Mouse (Mus musculus) midbrain, postnatal 0 days (tissue): ENCODE results near the gene 1700018B08Rik. TPM values are rescaled to one million over a fixed set of nuclear protein-coding genes. Genes with fewer than 3 reads are reported as not detected.
A peak's percentile ranks its signal among the peaks of the same experiment; 100 is the strongest.

Experiments
- ATAC-seq: fragments of 200-750 bp; cut with Nextera tagmentation; 2 replicates; pipeline ENCODE4 v1.8.0; 2017; ENCODE audit warnings: moderate number of reproducible peaks, mild to moderate bottlenecking, moderate TSS enrichment, moderate library complexity; ENCODE audit not compliant: low FRiP score
- DNase-seq: peaks from one replicate; pipeline ENCODE4 v3.0.0-alpha.2; 2015; ENCODE audit warnings: low spot score
- H3K27ac ChIP-seq: fragments of 300-500 bp; sonication (generic); 2 replicates; pipeline ENCODE4 v1.5.1; 2014; ENCODE audit warnings: low read depth, mild to moderate bottlenecking, low read length, mixed read lengths
- H3K27me3 ChIP-seq: fragments of 300-500 bp; sonication (generic); 2 replicates; pipeline ENCODE4 v1.6.1; 2014; ENCODE audit warnings: low read length, control low read depth, mixed read lengths; ENCODE audit not compliant: insufficient read depth
- H3K36me3 ChIP-seq: fragments of 300-500 bp; sonication (generic); 2 replicates; pipeline ENCODE4 v1.6.1; 2014; ENCODE audit warnings: low read length, control low read depth, mixed read lengths; ENCODE audit not compliant: insufficient read depth
- H3K4me1 ChIP-seq: fragments of 300-500 bp; sonication (generic); 2 replicates; pipeline ENCODE4 v1.6.1; 2014; ENCODE audit warnings: mild to moderate bottlenecking, control low read depth, antibody characterized with exemption, low read length, mixed read lengths; ENCODE audit not compliant: insufficient read depth
- H3K4me2 ChIP-seq: fragments of 300-500 bp; sonication (generic); 2 replicates; pipeline ENCODE4 v1.6.1; 2014; ENCODE audit warnings: low read depth, mild to moderate bottlenecking, low read length, mixed read lengths; ENCODE audit not compliant: poor library complexity, severe bottlenecking
- H3K4me3 ChIP-seq: fragments of 300-500 bp; sonication (generic); 2 replicates; pipeline ENCODE4 v1.5.1; 2014; ENCODE audit warnings: low read depth, mild to moderate bottlenecking, low read length, moderate library complexity
- H3K9ac ChIP-seq: fragments of 300-500 bp; sonication (generic); replicated peaks from 2 replicates; pipeline ENCODE4 v1.6.1; 2014; ENCODE audit warnings: mild to moderate bottlenecking, low read length, moderate library complexity, mixed read lengths; ENCODE audit not compliant: poor library complexity, severe bottlenecking
- H3K9me3 ChIP-seq: fragments of 300-500 bp; sonication (generic); 2 replicates; pipeline ENCODE4 v1.6.1; 2016; ENCODE audit warnings: low read length, control low read depth
- CTCF ChIP-seq: IDR thresholded peaks from 2 replicates; pipeline ENCODE4 v1.5.1; 2016; ENCODE audit warnings: antibody characterized with exemption, mild to moderate bottlenecking
- WGBS: fragments of 180-500 bp; shearing (Covaris S2); extraction: QIAGEN DNeasy Blood & Tissue Kit; methylation state at CpG from one replicate; pipeline ENCODE4 v1.1.7; 2014; 5-methylcytosine and 5-hydroxymethylcytosine counted together
- polyA plus RNA-seq: library from polyadenylated mRNA; unstranded; fragments of >200 nt; fragmentation: Nextera tagmentation; extraction: Ambion mirVana; gene quantifications from 2 replicates; pipeline ENCODE4 v1.2.1, GENCODE M21; 2015
- total RNA-seq: library from RNA; depleted of rRNA; stranded (reverse); fragments of >200 nt; gene quantifications from 2 replicates; pipeline ENCODE4 v1.2.3, GENCODE M21; 2014; rRNA removed

The 1700018B08Rik gene
- total and polyA plus RNA-seq, 2 experiments from 2014 or later: not detected

DNA sequence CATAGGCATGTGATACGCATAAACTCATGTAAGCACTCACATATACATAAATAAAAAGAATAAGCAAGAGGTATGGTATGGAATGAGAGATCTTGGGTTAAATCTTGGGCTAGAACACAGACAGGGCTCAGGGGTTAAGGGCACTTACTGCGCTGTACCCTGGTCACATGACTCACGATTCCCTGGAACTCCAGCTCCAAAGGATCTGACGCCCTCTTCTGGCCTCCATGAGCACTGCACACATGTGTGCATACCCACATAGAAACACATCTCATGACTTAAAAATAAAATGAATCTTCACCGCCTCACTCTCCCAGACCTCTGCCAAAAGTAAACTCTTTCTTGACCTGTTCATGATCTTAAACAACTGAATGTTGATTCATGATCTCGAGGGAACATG is 46.5 kb downstream of the 1700018B08Rik start:
- ATAC-seq (no peak), DNase-seq (no peak)
- WGBS: 83% methylated on average over 6 of the region's 6 CpGs
- no peak overlapping the region for H3K4me3 ChIP-seq
- H3K9ac ChIP-seq: no peak overlapping the region
- no peak overlapping the region for H3K27ac ChIP-seq
- H3K27me3 ChIP-seq: 0 out of 2 replicates have a peak, but pooled peaks cover 3% of the 10 kb centered on the region
- H3K9me3 ChIP-seq: no peaks in the 10 kb centered on the region
- no peaks in the 10 kb centered on the region for H3K36me3 ChIP-seq
- TF ChIP-seq CTCF: no peak
- H3K4me1 ChIP-seq: no peaks in the 10 kb centered on the region
- H3K4me2 ChIP-seq: no peak overlapping the region

- ATAC-seq: no peak
Measured at GRCm38 (mm10) chr8:121491633-121492032, 52.5 kb downstream of the 1700018B08Rik start.

GRCm38 (mm10) chr8:121484072-121484782 is 59.9 kb downstream of the 1700018B08Rik start:
- Histone ChIP-seq H3K27ac (no peak overlapping the region), H3K4me2 (no peak overlapping the region), H3K27me3 (peaks cover 3% of the 10 kb centered on the region; the same call in 1 of the 2 replicates), H3K4me1 (no peaks in the 10 kb centered on the region; the same call in 1 of the 2 replicates), H3K36me3 (no peaks in the 10 kb centered on the region), H3K4me3 (no peak overlapping the region), H3K9me3 (no peaks in the 10 kb centered on the region), H3K9ac (no peak overlapping the region)
- ATAC-seq: no peak
- 74% methylated on average over 23 of the region's 23 CpGs for WGBS
- TF ChIP-seq CTCF: no peak
- no peak for DNase-seq

More at GRCm38 (mm10) chr8:121491633-121492032, 52.5 kb downstream of the 1700018B08Rik start:
- 56% methylated on average over 9 of the region's 9 CpGs for WGBS
- Histone ChIP-seq H3K9me3 (no peaks in the 10 kb centered on the region), H3K4me3 (no peak overlapping the region), H3K36me3 (no peaks in the 10 kb centered on the region), H3K27me3 (no peaks in the 10 kb centered on the region), H3K4me1 (no peaks in the 10 kb centered on the region), H3K9ac (no peak overlapping the region), H3K4me2 (no peak overlapping the region), H3K27ac (no peak overlapping the region)
- DNase-seq: no peak
- peak; percentile 45 for TF ChIP-seq CTCF

Other genes starting within 250 kb of the 1700018B08Rik start
- gene Fbxo31, start 34.5 kb upstream of the 1700018B08Rik start, total RNA-seq: 62.1 and 68.9 TPM in 2 replicates
- 36.3 and 37.3 TPM in 2 replicates for gene Fbxo31, start 34.5 kb upstream of the 1700018B08Rik start, polyA plus RNA-seq
- 264 and 279 TPM in 2 replicates for gene Map1lc3b, start 46.0 kb upstream of the 1700018B08Rik start, total RNA-seq
- gene Map1lc3b, start 46.0 kb upstream of the 1700018B08Rik start, polyA plus RNA-seq: 343 and 373 TPM in 2 replicates
- gene Zcchc14, start 108.6 kb upstream of the 1700018B08Rik start, total RNA-seq: 66.5 and 68.5 TPM in 2 replicates
- 11.5 and 16.9 TPM in 2 replicates for gene Zcchc14, start 108.6 kb upstream of the 1700018B08Rik start, polyA plus RNA-seq
- 63.2 and 70.2 TPM in 2 replicates for gene Jph3, start 185.3 kb upstream of the 1700018B08Rik start, total RNA-seq
- 109 and 110 TPM in 2 replicates for gene Jph3, start 185.3 kb upstream of the 1700018B08Rik start, polyA plus RNA-seq